Mouse (Mus musculus) hindbrain, embryonic 16.5 days (tissue): ENCODE results near the gene Ina. TPM values are rescaled to one million over a fixed set of nuclear protein-coding genes. Genes with fewer than 3 reads are reported as not detected.
"Not testable (repeated sequence)": the region's sequence is repeated elsewhere in the genome, so short reads cannot be mapped to it uniquely, and the experiment has no call there.

ENCODE experiments used
- ATAC-seq: fragments of 200-750 bp; cut with Nextera tagmentation; 2 replicates; pipeline ENCODE4 v1.8.0; 2017; ENCODE audit warnings: moderate TSS enrichment, moderate library complexity
- H3K27ac ChIP-seq: fragments of 300-500 bp; sonication (generic); 2 replicates; pipeline ENCODE4 v1.5.1; 2014; ENCODE audit warnings: low read depth, mild to moderate bottlenecking, control low read depth, low read length, moderate library complexity
- H3K27me3 ChIP-seq: fragments of 300-500 bp; sonication (generic); replicated peaks from 2 replicates; pipeline ENCODE4 v1.6.1; 2014; ENCODE audit warnings: low read length; ENCODE audit not compliant: control insufficient read depth, insufficient read depth
- H3K36me3 ChIP-seq: fragments of 300-500 bp; sonication (generic); 2 replicates; pipeline ENCODE4 v1.6.1; 2014; ENCODE audit warnings: mild to moderate bottlenecking, low read length, moderate library complexity, mixed read lengths; ENCODE audit not compliant: control insufficient read depth, insufficient read depth
- H3K4me1 ChIP-seq: fragments of 300-500 bp; sonication (generic); 2 replicates; pipeline ENCODE4 v1.6.1; 2014; ENCODE audit warnings: low read depth, low read length; ENCODE audit not compliant: control insufficient read depth, insufficient read depth
- H3K4me2 ChIP-seq: fragments of 300-500 bp; sonication (generic); 2 replicates; pipeline ENCODE4 v1.6.1; 2014; ENCODE audit warnings: mild to moderate bottlenecking, low read length, control low read depth, moderate library complexity
- H3K4me3 ChIP-seq: fragments of 300-500 bp; sonication (generic); 2 replicates; pipeline ENCODE4 v1.5.1; 2014; ENCODE audit warnings: mild to moderate bottlenecking, low read length, control low read depth, moderate library complexity
- H3K9ac ChIP-seq: fragments of 300-500 bp; sonication (generic); 2 replicates; pipeline ENCODE4 v1.6.1; 2014; ENCODE audit warnings: low read depth, mild to moderate bottlenecking, control low read depth, low read length, moderate library complexity
- H3K9me3 ChIP-seq: fragments of 300-500 bp; sonication (generic); 2 replicates; pipeline ENCODE4 v1.6.1; 2014; ENCODE audit warnings: mild to moderate bottlenecking, low read length, moderate library complexity; ENCODE audit not compliant: control insufficient read depth
- WGBS: fragments of 180-500 bp; shearing (Covaris S2); extraction: QIAGEN DNeasy Blood & Tissue Kit; methylation state at CpG from one replicate; pipeline ENCODE4 v1.1.7; 2014; 5-methylcytosine and 5-hydroxymethylcytosine counted together
- polyA plus RNA-seq: library from polyadenylated mRNA; unstranded; fragments of >200 nt; fragmentation: Nextera tagmentation; extraction: Ambion mirVana; gene quantifications from 2 replicates; pipeline ENCODE4 v1.2.1, GENCODE M21; 2015

The Ina gene
- polyA plus RNA-seq, 1 experiment from 2014 or later: 413 TPM

DNA sequence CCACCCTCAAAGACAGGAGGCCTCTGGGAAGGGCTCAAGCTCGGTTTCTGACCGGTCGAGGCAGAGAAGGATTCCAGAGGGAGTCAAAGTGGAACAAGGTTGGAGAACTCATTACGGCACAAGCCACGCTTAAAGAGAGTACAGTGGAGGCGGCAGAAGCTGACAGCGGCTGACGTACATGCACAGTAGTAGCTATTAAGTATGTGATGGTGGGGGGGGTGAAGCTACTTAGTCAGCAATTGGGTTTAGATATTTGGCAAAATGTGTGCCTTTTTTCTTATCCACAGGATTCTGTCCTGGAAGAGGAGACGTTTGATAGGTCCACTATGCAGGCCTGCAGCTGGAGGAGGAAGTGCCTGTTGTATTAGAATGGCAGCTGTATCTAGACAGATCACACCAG lies 42.8 kb upstream of the Ina start:
- no peaks in the 10 kb centered on the region for H3K27me3 ChIP-seq
- H3K4me2 ChIP-seq: no peak overlapping the region
- H3K4me3 ChIP-seq: no peak overlapping the region
- 40% methylated on average over 9 of the region's 9 CpGs for WGBS
- H3K27ac ChIP-seq: peak overlapping the region; percentile 80
- no peaks in the 10 kb centered on the region for H3K36me3 ChIP-seq
- ATAC-seq: peak; percentile 59
- H3K9ac ChIP-seq: peak overlapping the region; percentile 47; the same call in 1 of the 2 replicates
- no peaks in the 10 kb centered on the region for H3K9me3 ChIP-seq
- peaks cover 21% of the 10 kb centered on the region for H3K4me1 ChIP-seq

DNA sequence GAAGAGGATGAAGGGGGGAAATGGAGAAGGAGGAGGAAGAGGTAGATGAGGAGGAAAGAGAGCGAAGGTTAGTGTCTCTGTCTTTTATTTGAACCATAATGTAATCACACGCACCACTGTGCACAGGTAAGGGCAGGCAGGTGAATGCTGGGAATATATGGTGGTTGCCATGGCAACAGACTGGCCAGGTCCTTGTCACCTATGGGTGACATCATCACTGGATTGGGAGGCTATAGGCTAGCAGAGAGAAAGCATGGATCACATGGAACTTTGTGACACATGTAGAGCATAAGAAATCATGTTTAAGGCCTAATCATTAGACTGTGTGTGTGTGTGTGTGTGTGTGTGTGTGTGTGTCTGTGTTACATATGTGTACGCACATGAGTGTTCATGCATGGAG lies 42.3 kb upstream of the Ina start:
- ATAC-seq: no peak
- 77% methylated on average over 3 of the region's 3 CpGs for WGBS
- H3K4me1 ChIP-seq: peaks cover 21% of the 10 kb centered on the region
- no peaks in the 10 kb centered on the region for H3K9me3 ChIP-seq
- H3K27ac ChIP-seq: peak overlapping the region; percentile 80
- H3K9ac ChIP-seq: no peak overlapping the region
- H3K27me3 ChIP-seq: no peaks in the 10 kb centered on the region
- no peak overlapping the region for H3K4me2 ChIP-seq
- H3K36me3 ChIP-seq: no peaks in the 10 kb centered on the region
- no peak overlapping the region for H3K4me3 ChIP-seq

DNA sequence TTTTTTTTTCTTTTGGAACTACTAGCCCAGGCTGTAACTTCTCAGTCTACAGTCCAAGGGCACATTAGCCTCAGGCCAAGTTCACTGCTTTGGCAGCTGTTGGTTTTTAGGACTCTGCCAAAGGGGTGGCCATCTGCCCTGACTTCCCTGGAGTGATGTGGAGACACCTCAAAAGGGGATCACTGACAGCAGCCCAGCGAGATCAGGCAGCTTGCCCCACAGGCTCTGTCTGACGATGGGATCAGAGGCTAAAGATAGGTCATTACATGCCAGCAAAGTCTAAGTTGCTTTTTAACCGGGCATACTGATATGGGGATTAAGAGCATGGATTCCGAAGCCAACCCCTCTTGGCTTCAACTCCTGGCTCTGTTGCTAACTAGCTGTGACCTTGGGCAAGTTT lies 38.9 kb upstream of the Ina start:
- Histone ChIP-seq H3K9me3 (no peaks in the 10 kb centered on the region), H3K27ac (no peak overlapping the region), H3K4me2 (no peak overlapping the region), H3K27me3 (no peaks in the 10 kb centered on the region), H3K4me1 (peaks cover 17% of the 10 kb centered on the region), H3K4me3 (no peak overlapping the region), H3K9ac (no peak overlapping the region), H3K36me3 (no peaks in the 10 kb centered on the region)
- ATAC-seq: no peak
- 77% methylated on average over 4 of the region's 4 CpGs for WGBS

DNA sequence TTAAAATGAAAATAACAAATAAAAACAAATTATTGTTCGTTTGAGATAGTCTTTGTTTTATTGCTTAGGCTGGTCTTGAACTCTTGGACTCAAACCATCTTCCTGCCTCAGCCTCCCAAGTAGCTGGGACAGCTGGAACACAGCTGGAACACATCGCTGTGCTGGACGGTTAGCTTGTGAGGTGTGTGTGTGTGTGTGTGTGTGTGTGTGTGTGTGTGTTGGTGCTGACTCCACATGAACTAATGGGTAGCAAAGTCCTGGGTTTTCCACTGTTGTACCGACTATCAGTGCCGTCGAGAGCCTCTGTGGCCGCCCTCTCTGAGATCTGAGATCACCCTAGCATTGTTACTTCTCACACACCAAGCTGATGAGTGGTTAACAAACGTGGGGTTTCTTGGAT lies 38.5 kb upstream of the Ina start:
- Histone ChIP-seq H3K27me3 (no peaks in the 10 kb centered on the region), H3K4me3 (no peak overlapping the region), H3K4me2 (no peak overlapping the region), H3K27ac (no peak overlapping the region), H3K9me3 (no peaks in the 10 kb centered on the region), H3K9ac (no peak overlapping the region), H3K36me3 (no peaks in the 10 kb centered on the region), H3K4me1 (peaks cover 16% of the 10 kb centered on the region)
- ATAC-seq: no peak
- WGBS: 91% methylated on average over 8 of the region's 8 CpGs

DNA sequence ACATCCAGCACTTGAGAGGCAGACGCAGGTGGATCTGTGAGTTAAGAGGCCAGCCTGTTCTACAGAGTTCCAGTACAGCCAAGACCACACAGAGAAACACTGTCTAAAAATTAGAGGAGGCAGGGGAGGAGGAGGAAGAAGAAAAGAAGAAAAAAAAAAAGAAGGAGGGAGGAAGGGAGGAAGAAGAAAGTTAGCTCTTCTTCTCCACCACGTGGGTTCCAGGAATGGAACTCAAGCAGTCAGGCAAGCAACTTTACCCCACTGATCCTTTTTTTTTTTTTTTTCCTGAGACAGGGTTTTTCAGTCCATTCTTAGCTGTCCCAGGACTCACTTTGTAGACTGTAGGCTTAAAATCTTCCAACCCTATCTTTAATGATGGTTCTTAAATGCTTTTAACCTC lies 37.8 kb upstream of the Ina start:
- 71% methylated on average over 2 of the region's 2 CpGs for whole genome bisulfite sequencing
- Histone ChIP-seq H3K36me3 (no peaks in the 10 kb centered on the region), H3K9ac (no peak overlapping the region), H3K27me3 (no peaks in the 10 kb centered on the region), H3K9me3 (no peaks in the 10 kb centered on the region), H3K4me2 (no peak overlapping the region), H3K27ac (no peak overlapping the region), H3K4me1 (peaks cover 8% of the 10 kb centered on the region), H3K4me3 (no peak overlapping the region)
- no peak for ATAC-seq

DNA sequence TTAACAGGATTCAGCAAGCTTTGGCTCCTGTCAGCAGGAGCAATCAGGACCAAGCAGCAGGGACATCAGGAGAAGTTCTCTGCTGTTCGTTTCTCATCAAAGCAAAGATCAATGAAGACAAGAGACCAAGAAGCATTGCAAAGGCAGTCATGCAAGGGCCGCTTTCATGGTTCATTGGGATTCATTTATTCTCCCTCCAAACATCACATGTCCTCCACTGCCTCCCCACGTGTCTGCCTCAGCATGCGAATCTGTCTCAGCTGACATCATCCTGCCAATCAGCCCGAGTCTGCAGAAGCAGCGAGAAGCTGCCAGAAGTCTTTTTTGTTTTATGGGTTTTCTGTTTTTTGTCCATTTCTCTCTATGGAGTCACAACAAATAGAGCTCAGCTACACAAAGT lies 37.0 kb upstream of the Ina start:
- Histone ChIP-seq H3K36me3 (no peaks in the 10 kb centered on the region), H3K9me3 (no peaks in the 10 kb centered on the region), H3K4me3 (no peak overlapping the region), H3K4me1 (peaks cover 1% of the 10 kb centered on the region; the same call in 1 of the 2 replicates), H3K4me2 (no peak overlapping the region), H3K27me3 (no peaks in the 10 kb centered on the region), H3K9ac (no peak overlapping the region), H3K27ac (no peak overlapping the region)
- WGBS: 14% methylated on average over 6 of the region's 6 CpGs
- peak; percentile 37; the same call in 1 of the 2 replicates for ATAC-seq

DNA sequence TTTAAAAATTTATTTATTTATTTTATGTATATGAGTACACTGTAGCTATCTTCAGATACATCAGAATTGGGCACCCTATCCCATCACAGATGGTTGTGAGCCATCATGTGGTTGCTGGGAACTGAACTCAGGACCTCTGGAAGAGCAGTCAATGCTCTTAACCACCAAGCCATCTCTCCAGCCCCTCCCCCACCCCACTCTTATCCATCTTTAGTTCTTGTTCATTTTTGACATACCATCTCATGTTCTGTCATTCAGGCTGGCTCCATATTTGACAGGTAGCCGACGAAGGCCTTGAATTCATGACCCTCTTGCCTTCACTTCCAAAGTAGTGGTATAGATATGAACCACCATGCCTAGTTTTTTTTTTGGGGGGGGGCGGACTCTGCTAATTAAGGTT lies 36.4 kb upstream of the Ina start:
- H3K9ac ChIP-seq, H3K4me2 ChIP-seq, H3K9me3 ChIP-seq, H3K27ac ChIP-seq, H3K4me1 ChIP-seq, H3K27me3 ChIP-seq, H3K36me3 ChIP-seq, H3K4me3 ChIP-seq: not testable (repeated sequence)
- ATAC-seq: 0 out of 2 replicates have a peak, but pooled peaks have one; percentile 4
- 91% methylated on average over 3 of the region's 3 CpGs for WGBS

DNA sequence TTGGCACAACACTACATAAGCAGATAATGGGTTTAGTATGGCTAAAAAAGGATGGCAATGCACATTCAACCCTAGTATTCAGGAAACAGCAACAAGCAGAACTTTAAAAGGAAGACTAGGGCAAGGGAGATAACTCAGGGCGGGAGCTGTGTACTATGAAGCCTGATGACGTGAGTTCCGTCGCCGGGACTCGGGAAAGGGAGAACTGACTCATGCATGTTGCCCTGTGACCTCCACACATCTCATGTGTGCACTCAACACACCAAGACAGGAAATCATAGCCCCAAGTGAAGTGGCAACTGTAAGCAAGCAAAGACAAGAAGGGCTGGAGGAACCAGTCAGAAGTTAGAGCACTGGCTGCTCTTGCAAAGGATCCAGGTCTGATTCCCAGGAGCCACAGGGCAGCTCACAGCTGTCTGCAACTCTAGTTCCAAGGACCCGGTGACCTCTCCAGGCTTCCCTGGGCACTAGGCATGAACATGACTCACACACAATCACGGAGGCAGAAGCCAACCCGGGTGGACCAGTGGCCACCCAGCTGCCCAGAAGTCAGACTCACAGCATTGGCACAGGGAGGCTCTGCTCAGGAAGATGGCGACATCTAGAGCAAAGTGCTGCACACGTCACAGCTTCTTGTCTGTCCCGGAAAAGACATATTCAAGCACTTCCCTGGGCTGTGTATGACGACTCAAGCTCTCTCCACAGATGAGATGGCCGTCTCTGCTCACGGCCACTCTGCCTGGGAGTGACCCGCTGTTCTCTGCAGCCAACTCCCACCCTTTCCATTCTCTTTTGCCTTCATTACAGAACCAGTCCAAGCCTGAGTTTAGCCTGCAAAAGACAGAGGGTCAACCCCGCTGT lies 35.3 kb upstream of the Ina start:
- H3K4me1 ChIP-seq: no peaks in the 10 kb centered on the region
- no peaks in the 10 kb centered on the region for H3K27me3 ChIP-seq
- no peak overlapping the region for H3K4me2 ChIP-seq
- H3K9me3 ChIP-seq: no peaks in the 10 kb centered on the region
- WGBS: 82% methylated on average over 17 of the region's 17 CpGs
- H3K36me3 ChIP-seq: no peaks in the 10 kb centered on the region
- ATAC-seq: no peak
- no peak overlapping the region for H3K9ac ChIP-seq
- H3K27ac ChIP-seq: no peak overlapping the region
- H3K4me3 ChIP-seq: no peak overlapping the region

DNA sequence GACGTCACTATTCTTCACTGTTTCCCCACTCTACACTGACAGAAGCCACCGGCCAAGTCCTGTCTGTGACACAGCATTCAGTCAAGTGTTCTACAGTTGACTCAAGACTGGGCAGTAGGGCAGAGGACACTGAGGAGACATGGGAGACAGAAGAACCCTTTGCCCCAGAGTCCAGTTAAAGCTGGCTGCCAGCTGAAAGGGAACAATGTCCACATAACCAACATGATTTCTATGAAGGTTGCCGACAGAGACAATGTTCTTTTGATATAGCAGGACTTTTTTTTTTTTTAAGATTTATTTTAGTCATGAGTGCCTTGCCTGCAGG lies 34.8 kb upstream of the Ina start:
- ATAC-seq: no peak
- H3K36me3 ChIP-seq: no peaks in the 10 kb centered on the region
- no peaks in the 10 kb centered on the region for H3K9me3 ChIP-seq
- 59% methylated on average over 3 of the region's 3 CpGs for WGBS
- no peak overlapping the region for H3K4me2 ChIP-seq
- H3K9ac ChIP-seq: no peak overlapping the region
- no peaks in the 10 kb centered on the region for H3K27me3 ChIP-seq
- H3K4me3 ChIP-seq: no peak overlapping the region
- no peaks in the 10 kb centered on the region for H3K4me1 ChIP-seq
- no peak overlapping the region for H3K27ac ChIP-seq
